ENCODE assay signal across 22 mouse cellular contexts in genomic region chr14:33082301-33082700, GRCm38 (mm10).
DNase-seq lines count a peak whose midpoint lies in the region; ATAC-seq and TF ChIP-seq lines count a peak whose summit lies in the region.
"Had no signal": no experiment of that assay in that cellular context is flagged by ENCODE, and none has a peak within 500 bp of the region (broad histone marks: within the 10 kb centered on the region; RNA-seq: fewer than 3 reads in every experiment).

No protein-coding gene starts in this region.

- peak; percentile 8 for DNase-seq in forebrain, postnatal 0 days
- DNase-seq in forebrain, embryonic 11.5 days (ENCODE audit: low spot score) = no peak
- DNase-seq in left cerebral cortex, postnatal 4 days = peak; percentile 34
- DNase-seq in left cerebral cortex, adult 9 months (ENCODE audit: low spot score in 2 of 2) = no peak
- DNase-seq in cerebellum, adult 8-10 months = peak; percentile 22
- no peak for DNase-seq in stomach, postnatal 0 days (ENCODE audit: low spot score)
- DNase-seq in Muller cell, postnatal 12 days (ENCODE audit: inconsistent ontology term) = no peak
- DNase-seq: adrenal gland, adult 2 months; gastrocnemius, postnatal 36 days; heart, postnatal 14 days; kidney, postnatal 10 days; lung, adult 2 months; midbrain, embryonic 14.5 days; spleen, adult 18-20 months; thymus, adult 18-20 months had no signal

- WGBS in forebrain, postnatal 0 days = 38% methylated on average over 1 of the region's 1 CpGs
- 88% methylated on average over 1 of the region's 1 CpGs for WGBS in forebrain, embryonic 11.5 days
- 50% methylated on average over 1 of the region's 1 CpGs for WGBS in stomach, postnatal 0 days

- no peak overlapping the region for H3K9ac ChIP-seq in forebrain, postnatal 0 days
- no peak overlapping the region for H3K9ac ChIP-seq in forebrain, embryonic 11.5 days (ENCODE audit: low read length)
- no peak overlapping the region for H3K9ac ChIP-seq in stomach, postnatal 0 days (ENCODE audit: low read length)
- H3K9ac ChIP-seq: hindbrain, embryonic 14.5 days; neural tube, embryonic 15.5 days had no signal

- no peak overlapping the region for H3K4me3 ChIP-seq in forebrain, postnatal 0 days (ENCODE audit: low read depth, low read length)
- H3K4me3 ChIP-seq in forebrain, embryonic 11.5 days (ENCODE audit: low read depth, low read length) = no peak overlapping the region
- H3K4me3 ChIP-seq in stomach, postnatal 0 days (ENCODE audit: low read depth, low read length) = no peak overlapping the region
- H3K4me3 ChIP-seq: forebrain, embryonic 10.5 days; heart, embryonic 10.5 days; limb, embryonic 10.5 days; megakaryocyte, embryonic 14.5 days; neural tube, embryonic 15.5 days had no signal

- H3K27me3 ChIP-seq in forebrain, postnatal 0 days (ENCODE audit: insufficient read depth, low read length) = no peaks in the 10 kb centered on the region
- no peaks in the 10 kb centered on the region for H3K27me3 ChIP-seq in forebrain, embryonic 11.5 days (ENCODE audit: control insufficient read depth, insufficient read depth, low read length)
- H3K27me3 ChIP-seq in stomach, postnatal 0 days (ENCODE audit: control insufficient read depth, insufficient read depth, low read length) = no peaks in the 10 kb centered on the region
- H3K27me3 ChIP-seq: megakaryocyte, embryonic 14.5 days had no signal

- no peaks in the 10 kb centered on the region for H3K9me3 ChIP-seq in forebrain, postnatal 0 days (ENCODE audit: low read length)
- no peaks in the 10 kb centered on the region for H3K9me3 ChIP-seq in forebrain, embryonic 11.5 days (ENCODE audit: control insufficient read depth, low read length)
- no peaks in the 10 kb centered on the region for H3K9me3 ChIP-seq in stomach, postnatal 0 days (ENCODE audit: control insufficient read depth, low read length)
- H3K9me3 ChIP-seq: forebrain, embryonic 10.5 days; heart, embryonic 10.5 days; limb, embryonic 10.5 days; megakaryocyte, embryonic 14.5 days; neural tube, embryonic 15.5 days had no signal

- no peak for TF ChIP-seq EP300 in stomach, postnatal 0 days (optimal IDR thresholded peaks at IDR 0.05)

- no peak overlapping the region for H3K27ac ChIP-seq in forebrain, postnatal 0 days (ENCODE audit: low read depth, low read length)
- no peak overlapping the region for H3K27ac ChIP-seq in forebrain, embryonic 11.5 days (ENCODE audit: low read depth, low read length)
- no peak overlapping the region for H3K27ac ChIP-seq in stomach, postnatal 0 days (replicated peaks)
- H3K27ac ChIP-seq: forebrain, embryonic 10.5 days; heart, embryonic 10.5 days; hindbrain, embryonic 14.5 days; limb, embryonic 10.5 days; neural tube, embryonic 15.5 days had no signal

- intact Hi-C loops in left cerebral cortex, postnatal 4 days (cut with DNase I) = no loop called here

- TF ChIP-seq CTCF in forebrain, postnatal 0 days (IDR thresholded peaks at IDR 0.05; ENCODE audit: low read depth) = no peak
- no peak for TF ChIP-seq CTCF in stomach, postnatal 0 days (IDR thresholded peaks at IDR 0.05; ENCODE audit: low read depth)

- no peaks in the 10 kb centered on the region for H3K36me3 ChIP-seq in forebrain, postnatal 0 days (ENCODE audit: insufficient read depth)
- H3K36me3 ChIP-seq in forebrain, embryonic 11.5 days (ENCODE audit: control insufficient read depth, insufficient read depth, low read length) = no peaks in the 10 kb centered on the region
- no peaks in the 10 kb centered on the region for H3K36me3 ChIP-seq in stomach, postnatal 0 days (ENCODE audit: control insufficient read depth, insufficient read depth, low read length)
- H3K36me3 ChIP-seq: forebrain, embryonic 10.5 days; heart, embryonic 10.5 days; limb, embryonic 10.5 days; neural tube, embryonic 15.5 days had no signal

- no peak overlapping the region for H3K4me2 ChIP-seq in forebrain, postnatal 0 days (ENCODE audit: low read depth)
- no peak overlapping the region for H3K4me2 ChIP-seq in forebrain, embryonic 11.5 days (ENCODE audit: low read depth, low read length, severe bottlenecking)
- no peak overlapping the region for H3K4me2 ChIP-seq in stomach, postnatal 0 days (replicated peaks; ENCODE audit: low read depth)
- H3K4me2 ChIP-seq: hindbrain, embryonic 14.5 days; liver, embryonic 11.5 days; neural tube, embryonic 15.5 days had no signal

- peaks cover 9% of the 10 kb centered on the region; the same call in 1 of the 2 replicates for H3K4me1 ChIP-seq in forebrain, postnatal 0 days (ENCODE audit: insufficient read depth)
- H3K4me1 ChIP-seq in forebrain, embryonic 11.5 days (replicated peaks; ENCODE audit: control insufficient read depth, insufficient read depth, low read length) = no peaks in the 10 kb centered on the region
- H3K4me1 ChIP-seq in stomach, postnatal 0 days (replicated peaks; ENCODE audit: control insufficient read depth, insufficient read depth) = no peaks in the 10 kb centered on the region
- H3K4me1 ChIP-seq: forebrain, embryonic 10.5 days; limb, embryonic 10.5 days; megakaryocyte, embryonic 14.5 days had no signal

- ATAC-seq in forebrain, postnatal 0 days = no peak
- ATAC-seq in forebrain, embryonic 11.5 days (replicated peaks; ENCODE audit: low FRiP score) = no peak
- no peak for ATAC-seq in stomach, postnatal 0 days (ENCODE audit: low FRiP score, low TSS enrichment)

Comparison
In these comparisons a context has a peak if more than half of its experiments do, and no peak if none do; other contexts are left out.
1. DNase-seq: peak in forebrain, postnatal 0 days (single experiment), left cerebral cortex, postnatal 4 days (single experiment) and cerebellum, adult 8-10 months (single experiment); none in forebrain, embryonic 11.5 days (single experiment), left cerebral cortex, adult 9 months (0 of 2), stomach, postnatal 0 days (single experiment) and Muller cell, postnatal 12 days (single experiment).